Mouse (Mus musculus) urinary bladder, postnatal 14 days (tissue): ENCODE measurements at regions not wholly inside any gene's neighbourhood (a gene's known extent, or its start where the extent isn't known, plus 50 kb on each side); places are given as distances from the start of the nearest gene placed in this dataset.

ENCODE experiments used
- DNase-seq: peaks from one replicate; pipeline ENCODE4 v3.0.0; 2021; ENCODE audit warnings: low spot score

GRCm38 (mm10) chr6:100096393-100097125 is 190.7 kb downstream of the Rybp start:
- peak; percentile 46 for DNase-seq

- peak; percentile 71 for DNase-seq
These were observed 192.6 kb downstream of the Rybp start for GRCm38 (mm10) chr6:100094653-100095217.

GRCm38 (mm10) chr6:100092870-100093269 is 194.4 kb downstream of the Rybp start:
- DNase-seq = no peak

- DNase-seq = no peak
These were observed 195.5 kb downstream of the Rybp start for GRCm38 (mm10) chr6:100091815-100092214.

- DNase-seq = no peak
These were observed 198.7 kb downstream of the Rybp start for GRCm38 (mm10) chr6:100088576-100088975.

GRCm38 (mm10) chr6:100086807-100087206 is 200.5 kb downstream of the Rybp start:
- no peak for DNase-seq

GRCm38 (mm10) chr6:100085981-100086380 is 201.3 kb downstream of the Rybp start:
- DNase-seq = no peak

GRCm38 (mm10) chr6:100083868-100084477 is 203.3 kb downstream of the Rybp start:
- no peak for DNase-seq

GRCm38 (mm10) chr6:100083127-100083526 is 204.2 kb downstream of the Rybp start:
- DNase-seq = no peak

- DNase-seq = peak; percentile 57
These were observed 212.5 kb downstream of the Rybp start for GRCm38 (mm10) chr6:100074672-100075335.

- no peak for DNase-seq
These were observed 214.9 kb downstream of the Rybp start for GRCm38 (mm10) chr6:100072261-100072968.

GRCm38 (mm10) chr6:100069151-100069550 is 218.1 kb downstream of the Rybp start:
- no peak for DNase-seq

GRCm38 (mm10) chr6:100067273-100067672 is 220.0 kb downstream of the Rybp start:
- no peak for DNase-seq

GRCm38 (mm10) chr6:100065586-100065985 is 221.7 kb downstream of the Rybp start:
- no peak for DNase-seq

GRCm38 (mm10) chr6:100062961-100063360 is 224.3 kb downstream of the Rybp start:
- DNase-seq = no peak

GRCm38 (mm10) chr6:100059803-100060202 is 227.5 kb downstream of the Rybp start:
- DNase-seq = peak; percentile 52

GRCm38 (mm10) chr6:100055980-100056379 is 231.3 kb downstream of the Rybp start:
- DNase-seq = no peak

GRCm38 (mm10) chr6:100052955-100053795 is 234.1 kb downstream of the Rybp start:
- no peak for DNase-seq

- no peak for DNase-seq
These were observed 234.9 kb downstream of the Rybp start for GRCm38 (mm10) chr6:100052406-100052805.

- DNase-seq = no peak
These were observed 238.2 kb downstream of the Rybp start for GRCm38 (mm10) chr6:100049036-100049435.
